In the genomic region with DNA sequence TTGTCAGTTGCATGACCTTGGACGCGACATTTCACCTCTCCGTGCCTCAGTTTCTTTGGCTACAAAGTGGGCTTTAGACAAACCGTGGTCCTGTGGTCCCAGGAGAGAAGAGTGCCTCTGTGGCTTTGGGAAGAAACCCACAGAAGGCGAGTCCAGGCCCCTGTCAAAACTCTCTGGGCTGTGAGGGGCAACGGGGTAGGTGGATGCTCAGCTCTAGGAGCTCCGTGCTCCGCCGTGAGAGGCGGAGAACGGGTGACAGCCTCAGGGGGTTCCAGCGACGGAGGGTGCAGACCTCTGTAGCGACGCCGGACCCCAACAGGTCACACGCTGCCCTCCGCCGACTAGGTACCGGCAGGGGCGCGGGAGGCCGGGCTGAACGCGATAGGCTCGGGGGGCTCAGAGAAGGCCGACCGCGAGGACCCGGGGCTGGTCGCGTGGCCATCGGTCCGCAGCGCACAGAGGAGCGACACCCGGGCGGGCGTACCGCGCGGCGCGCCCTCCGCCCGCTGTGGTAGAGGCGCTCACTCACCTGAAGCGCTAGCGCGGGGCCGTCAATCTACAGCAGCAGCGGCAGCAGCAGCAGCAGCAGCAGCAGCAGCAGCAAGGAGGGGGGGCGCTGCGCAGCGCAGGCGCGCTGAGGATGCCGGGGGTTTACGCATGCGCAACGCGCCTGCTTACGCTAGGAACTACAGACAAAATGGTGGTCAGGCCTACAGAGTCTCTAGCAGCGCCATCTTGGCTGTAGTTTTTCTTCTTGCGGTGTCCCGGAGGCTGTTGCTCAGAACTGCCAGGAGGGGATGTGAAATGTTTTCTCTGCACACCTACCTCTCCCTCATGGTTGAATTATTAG, we compare ENCODE assay signal across 8 mouse cellular contexts. TPM values are rescaled to one million over a fixed set of nuclear protein-coding genes. Genes with fewer than 3 reads are reported as not detected.
DNase-seq lines count a peak whose midpoint lies in the region; ATAC-seq and TF ChIP-seq lines count a peak whose summit lies in the region.

A gene (minus strand): TSS at position 587 of the 850 bp plus-strand sequence.

- H3K4me2 ChIP-seq in heart, embryonic 11.5 days, result peak within 1 kb of the TSS; percentile 91
- H3K4me2 ChIP-seq in kidney, embryonic 16.5 days (replicated peaks; ENCODE audit: low read depth, low read length), result peak within 1 kb of the TSS; percentile 79
- H3K4me2 ChIP-seq in myocyte (ENCODE audit: low read depth), result peak within 1 kb of the TSS; percentile 99

- peak; percentile 79 for TF ChIP-seq CTCF in C2C12 (IDR thresholded peaks at IDR 0.05; ENCODE audit: control insufficient read depth, insufficient read depth, insufficient read length)
- TF ChIP-seq CTCF in brain, embryonic 14.5 days (IDR thresholded peaks at IDR 0.05; ENCODE audit: borderline replicate concordance, extremely low read depth, insufficient read depth, insufficient read length), result peak; percentile 47; the same call in 1 of the 2 replicates
- TF ChIP-seq CTCF in liver, adult 2 months (IDR thresholded peaks at IDR 0.05; ENCODE audit: low read depth, low read length), result peak; percentile 32; the same call in 1 of the 2 replicates

- peak; percentile 89 for ATAC-seq in heart, embryonic 11.5 days (replicated peaks; ENCODE audit: insufficient number of reproducible peaks, low FRiP score, low TSS enrichment)
- ATAC-seq in kidney, embryonic 16.5 days (ENCODE audit: low FRiP score, low TSS enrichment), result peak; percentile 96

- H3K79me2 ChIP-seq in C2C12 (ENCODE audit: control insufficient read depth, insufficient read depth) (peaks cover 21% of the 10 kb centered on the region), myocyte (ENCODE audit: control insufficient read depth, insufficient read depth) (peaks cover 30% of the 10 kb centered on the region)
- peaks cover 11% of the 10 kb centered on the region; the same call in 1 of the 2 replicates for H3K79me2 ChIP-seq in liver, adult 2 months (ENCODE audit: control insufficient read depth, insufficient read depth, low read length)

- H3K4me1 ChIP-seq in erythroblast, embryonic 14.5 days (ENCODE audit: control insufficient read depth), result peaks cover 46% of the 10 kb centered on the region
- peaks cover 11% of the 10 kb centered on the region for H3K4me1 ChIP-seq in heart, embryonic 11.5 days (ENCODE audit: control insufficient read depth, insufficient read depth, low read length)
- H3K4me1 ChIP-seq in kidney, embryonic 16.5 days (ENCODE audit: insufficient read depth, low read length), result peaks cover 14% of the 10 kb centered on the region
- peaks cover 6% of the 10 kb centered on the region; the same call in 1 of the 2 replicates for H3K4me1 ChIP-seq in liver, adult 2 months (ENCODE audit: control insufficient read depth, insufficient read depth, low read length)

- H3K9ac ChIP-seq in heart, embryonic 11.5 days (ENCODE audit: low read depth, low read length), result peak within 1 kb of the TSS; percentile 85
- peak within 1 kb of the TSS; percentile 90 for H3K9ac ChIP-seq in kidney, embryonic 16.5 days (replicated peaks; ENCODE audit: low read length)
- peak within 1 kb of the TSS; percentile 93 for H3K9ac ChIP-seq in liver, adult 2 months (ENCODE audit: low read depth, low read length)

- DNase-seq in brain, embryonic 14.5 days (ENCODE audit: low read depth), result peak; percentile 99
- peak; percentile 94 for DNase-seq in liver, adult 2 months (ENCODE audit: extremely low read depth, low read depth, low spot score)
- DNase-seq in splenic B cell, adult 2 months (ENCODE audit: low read depth, low spot score), result peak; percentile 99

- H3K27ac ChIP-seq in heart, embryonic 11.5 days (ENCODE audit: low read depth, low read length), result peak within 1 kb of the TSS; percentile 43
- H3K27ac ChIP-seq in kidney, embryonic 16.5 days (ENCODE audit: low read length), result peak within 1 kb of the TSS; percentile 75; the same call in 1 of the 2 replicates
- peak within 1 kb of the TSS; percentile 81 for H3K27ac ChIP-seq in liver, adult 2 months (replicated peaks; ENCODE audit: insufficient read depth, low read depth, low read length)

- WGBS in heart, embryonic 11.5 days (ENCODE audit: insufficient replicate concordance), result under 1% methylated on average over 59 of the region's 66 CpGs
- WGBS in kidney, embryonic 16.5 days, result under 1% methylated on average over 66 of the region's 66 CpGs
- 1% methylated on average over 66 of the region's 66 CpGs for WGBS in liver, adult 2 months

- H3K27me3 ChIP-seq in C2C12 (ENCODE audit: control insufficient read depth, insufficient read depth, insufficient read length) (no peaks in the 10 kb centered on the region), myocyte (ENCODE audit: control insufficient read depth, insufficient read depth, insufficient read length) (no peaks in the 10 kb centered on the region)
- H3K27me3 ChIP-seq in erythroblast, embryonic 14.5 days (ENCODE audit: control insufficient read depth), result no peaks in the 10 kb centered on the region
- no peaks in the 10 kb centered on the region for H3K27me3 ChIP-seq in heart, embryonic 11.5 days (ENCODE audit: control insufficient read depth, insufficient read depth, low read length)
- H3K27me3 ChIP-seq in kidney, embryonic 16.5 days (ENCODE audit: insufficient read depth, low read length), result no peaks in the 10 kb centered on the region
- H3K27me3 ChIP-seq in liver, adult 2 months (ENCODE audit: control insufficient read depth, insufficient read depth, low read length), result no peaks in the 10 kb centered on the region
- H3K27me3 ChIP-seq in splenic B cell, adult 2 months (ENCODE audit: control insufficient read depth, insufficient read depth, low read length, poor library complexity, severe bottlenecking), result no peaks in the 10 kb centered on the region

- no peaks in the 10 kb centered on the region for H3K9me3 ChIP-seq in erythroblast, embryonic 14.5 days (ENCODE audit: control insufficient read depth, low read length)
- H3K9me3 ChIP-seq in heart, embryonic 11.5 days (replicated peaks; ENCODE audit: control insufficient read depth, low read length), result no peaks in the 10 kb centered on the region
- H3K9me3 ChIP-seq in kidney, embryonic 16.5 days (ENCODE audit: low read length), result no peaks in the 10 kb centered on the region

- H3K79me3 ChIP-seq in C2C12 (ENCODE audit: low read depth), result no peaks in the 10 kb centered on the region

- H3K4me3 ChIP-seq in C2C12 (ENCODE audit: insufficient read depth, poor library complexity, severe bottlenecking), result peak within 1 kb of the TSS; percentile 84
- peak within 1 kb of the TSS; percentile 81 for H3K4me3 ChIP-seq in erythroblast, embryonic 14.5 days (replicated peaks)
- H3K4me3 ChIP-seq in heart, embryonic 11.5 days (ENCODE audit: low read depth, low read length), result peak within 1 kb of the TSS; percentile 85
- H3K4me3 ChIP-seq in kidney, embryonic 16.5 days (ENCODE audit: low read length), result peak within 1 kb of the TSS; percentile 93
- peak within 1 kb of the TSS; percentile 97 for H3K4me3 ChIP-seq in liver, adult 2 months (ENCODE audit: insufficient read depth, low read depth, low read length)
- peak within 1 kb of the TSS; percentile 71 for H3K4me3 ChIP-seq in myocyte

- H3K36me3 ChIP-seq in C2C12 (ENCODE audit: control insufficient read depth, insufficient read depth), result peaks cover 22% of the 10 kb centered on the region
- H3K36me3 ChIP-seq in erythroblast, embryonic 14.5 days (ENCODE audit: control insufficient read depth), result peaks cover 59% of the 10 kb centered on the region
- peaks cover 6% of the 10 kb centered on the region; the same call in 1 of the 2 replicates for H3K36me3 ChIP-seq in heart, embryonic 11.5 days (ENCODE audit: control insufficient read depth, insufficient read depth, low read length)
- H3K36me3 ChIP-seq in kidney, embryonic 16.5 days (ENCODE audit: insufficient read depth, low read length), result peaks cover 22% of the 10 kb centered on the region
- no peaks in the 10 kb centered on the region for H3K36me3 ChIP-seq in liver, adult 2 months (ENCODE audit: control insufficient read depth, insufficient read depth, low read length)
- peaks cover 9% of the 10 kb centered on the region for H3K36me3 ChIP-seq in myocyte (ENCODE audit: control insufficient read depth, insufficient read depth)
- H3K36me3 ChIP-seq in splenic B cell, adult 2 months (ENCODE audit: control insufficient read depth, insufficient read depth, low read length, poor library complexity, severe bottlenecking), result peaks cover 4% of the 10 kb centered on the region; the same call in 1 of the 2 replicates

- TF ChIP-seq POLR2A in brain, embryonic 14.5 days (IDR thresholded peaks at IDR 0.05; ENCODE audit: borderline replicate concordance, extremely low read depth, insufficient read depth, insufficient read length, poor library complexity, severe bottlenecking), result peak; percentile 47; the same call in 1 of the 2 replicates
- peak; percentile 58; the same call in 1 of the 2 replicates for TF ChIP-seq POLR2A in liver, adult 2 months (IDR thresholded peaks at IDR 0.05; ENCODE audit: extremely low read depth, insufficient read depth, low read length)
- peak; percentile 83 for TF ChIP-seq POLR2A in myocyte (IDR thresholded peaks at IDR 0.05; ENCODE audit: insufficient read length, low read depth)

- peak within 1 kb of the TSS; percentile 96 for H3ac ChIP-seq in C2C12 (ENCODE audit: control insufficient read depth, insufficient read length, low read depth)
- peak within 1 kb of the TSS; percentile 51 for H3ac ChIP-seq in myocyte (ENCODE audit: control insufficient read depth, insufficient read length)

TF ChIP-seq in C2C12, 6 proteins besides CTCF, POLR2A, EP300 and RAD21 (continues in another document):
- TF ChIP-seq MAX (IDR thresholded peaks at IDR 0.05) (no peak), USF1 (IDR thresholded peaks at IDR 0.05; ENCODE audit: low read depth) (no peak), MYOG (IDR thresholded peaks at IDR 0.05; ENCODE audit: control insufficient read depth, extremely low read depth, insufficient read length) (no peak), FOSL1 (IDR thresholded peaks at IDR 0.05; ENCODE audit: insufficient read depth, low read length, poor library complexity, severe bottlenecking) (no peak), CEBPB (IDR thresholded peaks at IDR 0.05; ENCODE audit: low read depth) (no peak)

TF ChIP-seq in myocyte, 11 proteins besides CTCF, POLR2A, EP300 and RAD21 (continues in another document):
- TF ChIP-seq POLR2AphosphoS2 (IDR thresholded peaks at IDR 0.05; ENCODE audit: insufficient read length, low read depth) (peak; percentile 47), MYOG (IDR thresholded peaks at IDR 0.05; ENCODE audit: control insufficient read depth in 1 of 3, insufficient read depth in 1 of 3, insufficient read length in 2 of 3, low read depth in 2 of 3) (peak in 1 of 3 experiments; percentile 29), MYOD1 (IDR thresholded peaks at IDR 0.05; ENCODE audit: control insufficient read depth in 1 of 3, insufficient read length in 2 of 3, low read depth in 2 of 3) (peak in 1 of 3 experiments; percentile 28)

RNA-seq across cellular contexts. Expression of the gene that starts here (rescaled TPM):
- polyA plus RNA-seq in C2C12 (2012; fragmentation: generic; extraction: Trizol) (29.1 TPM), myocyte (2012; fragmentation: generic; extraction: Trizol) (34.0 TPM)
- polyA plus RNA-seq in brain, embryonic 14.5 days (2012; rRNA removed), result 123 and 144 TPM in 2 replicates
- polyA plus RNA-seq in erythroblast, embryonic 14.5 days (2012), result 1.6 and 2.0 TPM in 2 replicates
- polyA plus RNA-seq in heart, embryonic 11.5 days (2014; fragmentation: Nextera tagmentation; extraction: Ambion mirVana), result 34.4 and 38.1 TPM in 2 replicates
- polyA plus RNA-seq in kidney, embryonic 16.5 days (2015; fragmentation: Nextera tagmentation; extraction: Ambion mirVana), result 57.7 and 57.9 TPM in 2 replicates
- 9.1 and 9.7 TPM in 2 replicates for total RNA-seq in liver, adult 2 months (2014; rRNA removed)
- polyA plus RNA-seq in liver, adult 2 months (2012; rRNA removed), result 17.6 and 20.8 TPM in 2 replicates

Comparison
In these comparisons a context has a peak if more than half of its experiments do, and no peak if none do; other contexts are left out.
1. Peak in every context shown above with its lines: DNase-seq, ATAC-seq, H3K4me3 ChIP-seq and H3K27ac ChIP-seq.